Mouse (Mus musculus) adrenal gland, postnatal 10 days (tissue): ENCODE data around the gene Celf5. TPM values are rescaled to one million over a fixed set of nuclear protein-coding genes. Genes with fewer than 3 reads are reported as not detected.

ENCODE experiments used
- DNase-seq: peaks from one replicate; pipeline ENCODE4 v3.0.0; 2021; ENCODE audit warnings: mixed read lengths
- total RNA-seq, 2 experiments: library from RNA; stranded (reverse); gene quantifications; 2 replicates each; pipeline ENCODE4 v1.2.3; 2021

Gene Celf5
- total RNA-seq, 2 experiments from 2014 or later = 0.84 to 2.2 TPM

DNA sequence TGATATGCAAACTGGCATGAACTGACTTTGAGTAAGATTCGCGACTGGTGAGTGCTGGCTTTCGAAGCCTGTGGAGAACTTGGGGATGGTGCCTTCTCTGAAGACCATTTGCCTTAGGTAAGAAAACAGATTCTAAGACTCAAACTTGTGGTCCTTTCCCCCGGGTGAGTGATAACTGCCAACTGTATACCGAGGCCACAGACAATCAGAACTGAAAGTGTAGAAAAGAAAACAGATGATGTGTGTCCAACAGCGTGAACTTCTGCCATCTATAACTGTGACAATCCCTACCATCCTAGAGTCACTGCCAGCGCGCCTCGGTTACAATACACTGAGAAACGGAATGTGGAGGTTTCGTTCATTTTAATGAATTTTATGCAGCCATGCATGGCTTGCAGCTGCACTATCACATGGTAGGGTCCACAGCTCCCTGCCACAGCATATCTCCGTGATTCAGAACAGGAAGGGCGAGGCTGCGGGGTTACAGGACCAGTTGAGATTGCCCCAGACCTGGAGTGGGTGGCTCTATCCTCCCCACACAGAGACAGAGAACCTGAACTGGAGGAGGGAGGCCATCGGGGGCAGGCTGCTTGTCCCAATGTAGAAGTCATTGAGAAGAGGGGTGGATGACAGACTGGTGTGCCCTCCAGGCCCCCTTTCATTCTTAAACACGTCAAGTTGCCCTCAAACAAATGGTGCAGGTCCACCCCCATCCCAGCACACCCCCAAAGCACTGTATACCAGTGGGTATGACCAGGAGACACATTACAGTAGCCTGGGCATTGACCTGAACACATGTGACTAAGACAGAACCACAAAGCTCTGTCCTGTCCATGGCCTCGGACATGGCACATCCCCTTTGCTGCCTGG is 15.1 kb upstream of the Celf5 start:
- no peak for DNase-seq

DNA sequence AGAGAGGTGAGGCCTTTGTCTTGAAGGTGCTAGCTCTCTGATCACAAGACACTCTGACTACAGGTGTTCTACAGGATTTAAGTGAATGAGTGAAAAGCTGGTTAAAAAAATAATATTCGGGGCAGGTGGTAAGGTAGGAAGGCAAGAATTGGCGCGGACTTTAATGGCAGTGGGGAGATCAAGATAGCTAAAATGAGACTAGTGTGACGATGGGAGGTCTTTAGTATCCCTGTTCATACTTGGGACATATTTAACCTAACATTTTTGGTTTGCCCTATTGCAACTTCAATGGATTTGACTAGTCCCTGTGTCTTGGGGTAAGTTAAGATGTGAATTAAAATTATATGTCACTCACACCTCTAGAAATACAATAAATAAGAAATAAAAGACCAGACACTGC is 14.5 kb upstream of the Celf5 start:
- DNase-seq = no peak

DNA sequence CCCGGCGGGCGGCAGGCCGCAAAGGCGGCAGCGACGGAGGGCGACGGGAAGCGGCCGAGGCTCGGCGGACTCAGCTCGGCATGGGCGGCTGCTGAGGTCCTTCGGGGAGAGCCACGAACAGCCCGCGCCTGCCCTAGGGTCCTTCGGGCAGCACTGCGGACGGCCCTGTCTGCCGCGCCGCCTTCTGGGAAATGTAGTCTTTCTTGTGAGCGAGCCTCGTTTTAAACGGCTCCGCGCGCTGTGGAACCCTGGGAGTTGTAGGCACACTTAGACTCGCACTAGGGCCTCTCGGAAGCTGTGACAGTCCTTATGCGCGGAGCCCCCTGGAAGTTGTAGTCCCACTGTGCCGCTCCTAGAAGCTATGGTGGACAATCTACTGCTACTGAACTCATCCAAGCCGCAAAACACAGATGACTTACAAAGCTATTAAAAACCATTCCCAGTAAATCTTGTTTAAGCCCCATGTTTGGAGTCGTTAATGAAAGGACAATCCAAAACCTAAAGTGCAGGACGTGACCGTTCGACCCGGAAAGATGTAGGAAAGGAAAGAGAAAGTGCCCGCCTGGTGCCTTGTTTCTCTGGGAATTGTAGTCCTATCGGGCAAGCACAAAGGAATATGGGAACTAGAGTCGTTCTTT is 13.9 kb upstream of the Celf5 start, which contains the start of gene Ncln:
TSS of gene Ncln (minus strand) at position 129 of the 638 bp plus-strand sequence.
- peak; percentile 98 for DNase-seq

DNA sequence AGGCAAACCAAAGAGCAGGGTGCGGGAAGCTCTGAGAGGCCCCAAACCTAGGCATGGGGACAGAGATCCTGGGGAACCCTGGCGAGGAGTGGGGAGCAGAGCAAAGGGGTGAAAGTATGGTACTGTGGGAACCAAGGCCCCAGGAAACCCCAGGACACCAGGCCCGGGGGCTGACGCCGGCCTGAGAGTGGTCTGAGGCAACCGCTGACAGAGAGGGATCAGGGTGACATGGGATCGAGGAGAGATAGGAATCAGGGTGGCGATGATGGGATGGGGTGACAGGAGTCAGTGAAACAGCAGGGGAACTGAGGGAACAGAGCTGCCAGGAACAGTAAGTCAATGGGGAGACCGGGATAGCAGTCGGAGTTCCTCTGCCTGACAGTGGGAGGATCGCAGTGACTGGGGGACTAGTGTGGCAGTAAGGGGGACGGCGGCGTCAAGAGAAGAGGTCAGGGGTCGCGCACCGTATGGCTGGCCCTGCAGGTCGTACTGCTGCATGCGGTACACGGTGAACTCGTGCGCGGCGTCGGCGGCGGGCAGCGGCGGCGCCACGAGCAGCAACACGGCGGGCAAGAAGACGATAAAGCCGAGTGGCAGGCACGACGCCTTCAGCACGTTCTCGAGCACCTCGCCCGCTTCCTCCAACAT is 13.2 kb upstream of the Celf5 start:
- DNase-seq = no peak

DNA sequence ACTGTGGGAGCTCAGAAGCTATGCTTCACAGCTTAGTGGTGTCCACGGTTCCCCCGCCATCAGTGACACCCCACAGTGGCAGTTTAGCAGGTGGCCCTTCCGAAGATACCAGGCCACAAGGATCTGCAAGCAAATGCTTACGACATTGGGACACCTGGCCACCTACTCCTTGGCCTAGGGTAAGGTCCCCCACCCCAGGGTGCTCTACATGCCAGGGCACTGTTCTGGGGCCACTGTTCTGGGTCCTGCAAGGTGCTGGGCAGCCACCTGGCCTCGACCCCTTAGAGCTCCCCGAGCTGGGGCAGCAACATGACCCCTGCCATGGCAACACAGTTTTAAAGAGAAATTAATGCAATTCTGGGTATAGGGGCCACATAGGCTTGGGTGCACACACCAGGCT is 12.6 kb upstream of the Celf5 start:
- DNase-seq = no peak

DNA sequence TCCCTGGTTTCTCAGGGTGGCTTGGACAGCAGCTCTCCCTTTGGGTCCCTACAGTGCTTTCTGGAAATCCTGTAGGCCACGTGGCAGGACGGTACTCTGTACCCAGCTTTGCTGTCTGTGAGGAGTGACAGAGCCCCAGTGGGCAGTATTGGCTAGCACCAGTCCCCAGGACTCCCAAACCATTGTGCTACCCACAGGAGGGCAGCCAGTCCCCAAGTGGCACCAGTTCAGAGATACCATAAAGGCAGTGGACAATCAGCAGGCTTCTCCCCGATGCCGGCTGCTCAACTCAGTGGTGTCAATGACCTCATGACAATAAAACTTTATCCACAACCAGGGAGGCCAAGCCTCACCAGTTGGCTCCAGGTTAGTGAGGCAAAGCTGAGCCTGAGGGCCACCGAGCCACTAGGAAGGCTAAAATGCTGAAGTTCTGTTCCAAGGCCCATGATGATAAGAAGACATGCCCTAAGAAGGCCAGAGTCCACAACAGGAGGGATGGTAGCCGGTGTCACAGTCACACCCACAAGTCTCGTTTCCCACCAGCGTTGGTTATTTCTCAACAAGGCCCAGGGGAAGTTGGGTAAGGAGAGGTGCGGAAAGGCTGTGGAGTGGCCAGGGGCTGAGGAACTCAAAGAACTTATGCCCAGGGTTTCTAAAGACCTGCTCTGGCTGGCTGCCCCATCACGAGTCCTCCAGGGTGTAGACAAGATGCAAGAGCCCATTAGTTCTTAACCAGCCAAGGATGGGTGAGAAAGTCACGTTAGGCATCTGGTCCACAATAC is 11.9 kb upstream of the Celf5 start:
- DNase-seq = no peak

DNA sequence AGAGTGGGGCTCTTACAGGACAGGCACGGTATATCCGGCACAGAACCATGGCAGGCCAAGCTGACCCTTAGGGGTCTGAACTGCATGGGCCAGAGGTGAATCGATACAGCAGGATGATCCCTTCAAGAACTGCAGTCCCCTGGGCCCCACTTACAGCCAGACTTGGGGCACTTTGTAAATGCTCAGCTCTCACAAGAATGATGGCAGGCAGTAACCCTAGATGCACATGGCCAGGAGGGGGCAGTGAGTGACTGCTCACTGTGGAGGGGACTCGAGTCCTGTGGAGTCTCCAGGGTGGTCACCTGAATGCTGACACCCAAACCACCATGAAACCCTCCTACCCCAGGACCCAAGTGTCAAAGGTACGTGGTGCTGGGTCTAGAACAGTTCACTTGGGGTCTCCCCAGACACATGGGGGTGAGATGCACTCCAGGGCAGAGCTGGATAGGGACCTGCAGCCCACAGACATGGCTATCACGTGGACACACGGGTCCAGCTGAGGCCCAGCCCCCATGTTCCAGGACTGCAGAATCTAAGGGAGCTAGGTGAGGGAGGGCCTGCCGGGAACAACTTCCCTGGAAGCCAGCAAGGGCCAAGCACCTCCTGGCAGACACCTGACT is 11.2 kb upstream of the Celf5 start:
- DNase-seq = no peak

DNA sequence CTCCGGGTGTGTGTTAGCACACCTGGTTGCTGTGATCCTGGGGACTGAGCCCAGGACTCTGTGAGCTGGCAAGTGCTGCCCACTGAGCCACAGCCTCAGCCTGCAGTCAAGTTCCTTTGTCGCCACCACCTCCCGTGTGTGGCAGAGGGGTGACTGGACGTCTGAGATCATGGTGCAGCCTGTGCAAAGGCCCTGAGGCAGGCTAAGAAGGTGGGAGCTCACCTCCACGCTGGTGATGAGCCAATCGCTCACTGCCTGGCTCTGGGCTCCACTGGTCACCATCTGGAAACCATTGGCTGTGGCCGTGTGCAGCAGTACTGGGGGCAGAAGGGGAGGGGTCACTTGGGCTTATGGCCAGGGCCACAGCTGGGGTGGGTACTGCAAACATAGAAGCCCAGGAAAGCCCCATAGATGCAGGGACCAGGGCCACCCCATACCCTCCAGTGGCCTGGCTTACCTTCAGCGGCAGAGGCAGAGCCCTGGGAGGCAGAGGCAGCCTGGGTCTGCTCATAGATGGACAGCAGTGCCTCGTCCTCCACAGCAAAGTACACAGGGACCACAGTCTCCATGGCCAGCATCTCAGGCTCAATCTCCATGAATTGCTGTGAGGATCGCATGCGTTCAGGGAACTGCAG is 10.2 kb upstream of the Celf5 start:
- DNase-seq = no peak

DNA sequence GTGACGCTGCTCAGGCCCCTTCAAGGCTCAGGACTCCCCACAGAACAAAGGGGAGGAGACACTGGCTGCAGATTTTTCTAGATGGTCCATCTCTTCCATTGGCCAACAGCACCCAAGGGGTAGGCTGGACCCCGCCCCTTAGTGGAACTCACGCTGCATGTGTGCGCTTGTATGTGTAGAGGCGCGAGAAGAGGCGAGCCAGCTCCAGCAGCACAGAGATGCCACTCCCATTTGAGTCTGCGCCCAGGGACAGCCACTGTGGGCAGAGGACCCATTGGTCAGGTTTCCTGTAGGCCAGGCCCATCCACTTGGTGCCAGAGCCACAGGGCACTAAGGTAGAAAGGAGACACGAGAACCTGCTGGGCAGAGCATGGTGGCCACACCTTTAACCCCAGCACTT is 8.5 kb upstream of the Celf5 start:
- no peak for DNase-seq

DNA sequence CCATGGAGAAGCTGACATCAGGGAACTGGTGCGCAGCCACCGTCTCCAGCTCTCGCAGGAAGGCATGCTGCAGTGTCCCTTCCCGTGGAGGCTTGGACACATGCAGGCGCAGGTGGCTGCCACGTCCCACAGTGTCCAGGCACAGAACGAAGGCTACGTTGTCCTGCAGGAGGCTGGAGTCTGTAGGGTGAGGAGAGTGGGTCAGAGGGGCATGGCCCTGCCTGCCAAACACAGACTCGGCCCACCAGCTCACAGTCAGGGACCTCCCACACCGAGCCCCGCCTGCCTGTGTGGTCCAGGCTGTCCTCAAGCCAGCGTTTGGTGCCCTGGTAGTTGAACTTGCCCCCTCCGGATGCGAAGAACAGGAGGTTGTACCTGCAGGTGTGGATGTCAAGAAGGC is 7.4 kb upstream of the Celf5 start:
- no peak for DNase-seq

DNA sequence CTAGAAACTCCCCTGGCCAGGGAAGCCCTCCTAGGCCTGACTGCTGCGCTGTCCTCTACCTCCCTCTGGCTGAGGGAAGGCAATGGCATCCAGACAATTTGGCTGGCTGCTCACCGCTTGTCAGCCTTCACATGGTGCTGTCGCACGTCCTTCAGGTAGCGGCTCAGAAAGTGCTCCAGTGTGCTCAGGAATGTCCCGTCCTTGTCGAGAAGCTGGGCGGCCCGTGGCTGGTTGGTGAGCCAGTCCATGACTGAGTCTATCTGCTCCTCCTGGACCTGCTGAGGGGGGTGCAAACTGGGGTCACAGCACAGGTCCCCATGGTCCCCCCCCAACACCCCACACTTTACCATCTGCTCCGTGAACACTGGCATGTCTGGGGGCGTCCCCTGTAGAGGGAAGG is 5.6 kb upstream of the Celf5 start:
- DNase-seq = no peak

DNA sequence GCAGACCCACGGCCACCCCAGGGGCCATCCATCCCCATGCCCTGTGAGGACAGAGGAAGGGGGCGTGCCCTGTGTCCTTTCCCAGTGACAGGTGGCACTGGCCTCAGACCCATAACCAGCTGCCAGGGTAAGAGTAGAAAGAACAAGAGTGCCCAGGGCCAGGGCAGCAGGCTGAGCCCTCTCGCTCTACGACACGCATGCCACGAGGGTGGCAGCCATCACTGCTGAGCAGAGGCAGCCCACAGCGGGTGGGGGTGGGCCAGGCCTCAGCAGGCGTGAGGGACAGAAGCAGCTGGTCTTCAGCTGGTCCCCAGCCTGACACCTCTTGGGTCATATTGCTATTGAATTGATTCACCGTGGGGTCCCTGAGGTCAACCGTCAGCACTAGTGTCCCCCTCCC is 4.0 kb upstream of the Celf5 start:
- DNase-seq = no peak

DNA sequence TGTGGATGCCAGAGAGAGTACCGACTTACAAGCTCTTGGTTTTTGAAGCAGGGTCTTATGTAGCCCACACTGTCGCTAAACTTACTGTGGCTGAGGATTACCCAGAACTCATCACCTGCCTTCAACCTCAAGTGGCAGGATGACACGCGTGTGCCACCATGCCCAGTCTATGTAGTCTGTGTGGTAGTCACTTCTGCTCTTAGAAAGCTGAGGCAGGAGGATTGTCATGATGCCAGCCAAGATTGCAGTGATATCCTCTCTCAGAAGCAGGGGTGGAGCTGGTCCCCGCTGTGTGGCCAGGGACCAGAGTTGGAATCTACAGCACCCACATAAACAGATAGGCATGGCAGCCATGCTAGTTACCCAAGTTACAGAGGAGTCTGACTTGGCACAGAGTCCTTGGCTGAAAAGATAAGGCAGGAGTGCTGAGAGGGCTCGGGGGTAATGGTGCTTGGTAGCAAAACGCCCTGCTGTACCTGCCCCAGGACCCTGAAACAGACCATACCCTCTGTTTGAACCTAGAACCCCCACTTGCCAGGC is 3.0 kb upstream of the Celf5 start:
- DNase-seq = no peak

DNA sequence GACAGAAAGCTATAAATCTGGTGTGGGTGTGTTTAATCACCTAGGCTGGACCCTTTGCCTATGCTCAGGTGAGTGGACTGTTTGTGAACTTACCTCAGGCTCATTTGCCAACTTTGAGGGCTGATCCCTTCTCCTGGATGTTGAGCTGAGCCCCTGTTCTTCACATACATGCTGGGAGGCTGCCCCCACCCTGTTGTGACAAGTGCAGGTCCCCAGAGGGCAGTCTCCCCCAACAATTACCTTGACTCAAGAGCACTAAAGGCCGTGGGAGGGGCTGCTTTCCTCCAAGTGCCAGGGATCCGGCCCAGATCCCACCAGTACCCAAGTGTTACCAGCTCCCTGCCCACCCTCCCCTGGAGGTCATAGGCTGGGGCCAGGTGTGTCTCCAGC is 2.5 kb upstream of the Celf5 start:
- DNase-seq = no peak

DNA sequence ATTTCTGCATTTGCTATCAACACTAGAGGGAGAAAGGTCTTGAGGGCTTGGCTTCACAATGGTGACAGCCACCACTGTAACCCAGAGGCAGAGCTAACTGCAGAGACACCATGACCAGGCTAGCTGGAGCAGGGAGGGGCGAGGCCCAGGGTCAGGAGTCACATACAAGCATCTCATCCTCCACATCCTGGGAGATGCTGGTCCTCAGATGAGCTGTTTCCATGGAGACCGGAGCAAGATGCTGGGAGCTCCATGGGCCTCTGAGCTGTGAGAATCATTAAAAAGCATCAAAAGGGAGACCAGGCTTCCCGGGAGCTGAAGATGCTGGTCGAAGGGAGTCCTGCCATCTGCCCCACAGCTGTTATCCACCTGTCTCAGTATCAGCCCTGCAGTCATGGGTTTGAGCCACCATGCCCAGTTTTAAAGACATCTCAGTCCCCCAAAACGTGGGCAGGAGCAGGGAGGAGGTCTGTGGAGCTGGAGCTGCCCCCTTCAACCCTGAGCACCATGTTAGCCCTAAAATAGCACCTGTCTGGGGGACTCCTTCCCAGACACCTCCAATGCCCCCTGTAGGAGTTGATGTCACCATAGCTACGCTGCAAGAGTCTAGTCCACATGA is 2.0 kb upstream of the Celf5 start:
- no peak for DNase-seq

DNA sequence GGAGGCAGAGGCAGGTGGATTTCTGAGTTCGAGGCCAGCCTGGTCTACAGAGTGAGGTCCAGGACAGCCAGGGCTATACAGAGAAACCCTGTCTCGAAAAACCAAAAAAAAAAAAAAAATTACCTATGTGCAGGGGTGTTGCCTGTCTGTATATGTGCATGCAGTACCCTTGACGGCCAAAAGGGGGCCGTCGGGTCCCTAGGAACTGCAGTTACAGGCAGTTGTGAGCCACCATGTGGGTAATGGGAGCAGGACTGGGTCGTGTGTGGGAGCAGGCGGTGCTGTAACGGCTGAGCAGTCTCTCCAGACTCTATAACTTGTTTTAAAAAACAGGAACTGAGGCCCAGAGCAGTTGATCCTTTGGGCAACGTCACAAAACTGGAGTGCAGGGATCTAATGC is 1.5 kb upstream of the Celf5 start:
- no peak for DNase-seq

DNA sequence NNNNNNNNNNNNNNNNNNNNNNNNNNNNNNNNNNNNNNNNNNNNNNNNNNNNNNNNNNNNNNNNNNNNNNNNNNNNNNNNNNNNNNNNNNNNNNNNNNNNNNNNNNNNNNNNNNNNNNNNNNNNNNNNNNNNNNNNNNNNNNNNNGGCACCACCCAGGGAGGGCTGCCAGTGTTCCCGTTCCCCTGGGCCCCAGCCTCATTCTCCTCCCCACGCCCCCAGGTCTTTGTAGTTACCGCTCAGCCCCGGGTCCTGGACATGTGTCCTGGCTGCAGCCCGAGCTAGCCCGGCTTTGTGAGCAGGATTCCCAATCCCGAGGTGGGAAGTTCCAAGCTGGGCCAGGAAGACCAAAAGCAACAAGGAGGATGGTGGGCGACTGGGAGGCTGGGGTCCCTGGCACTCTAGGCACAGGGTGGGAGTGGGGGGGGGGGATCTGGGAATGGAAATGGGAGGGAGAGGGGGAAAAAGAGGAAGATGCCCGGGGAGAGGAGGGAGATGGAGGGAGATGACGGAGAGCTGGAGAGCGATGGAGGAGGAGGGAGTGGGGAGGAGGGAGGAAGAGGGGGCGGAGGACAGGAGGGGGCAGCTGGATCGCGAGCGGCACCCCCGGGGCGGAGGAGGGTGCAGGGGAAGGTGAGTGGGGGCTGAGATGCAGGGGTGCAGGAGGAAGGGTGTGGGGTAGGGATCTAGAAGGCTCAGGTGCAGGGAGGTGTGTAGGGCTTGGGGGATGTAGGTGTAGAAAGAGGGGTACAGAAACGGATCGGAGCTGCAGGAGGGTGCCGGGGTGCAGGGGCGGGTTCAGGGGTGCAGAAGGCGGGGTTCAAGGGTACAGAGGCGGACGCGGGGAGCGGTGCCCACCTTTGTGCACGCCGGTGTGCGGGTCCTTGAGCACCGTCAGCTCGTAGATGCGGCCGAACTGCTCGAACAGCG is 640 bp downstream of the Celf5 start:
- no peak for DNase-seq

DNA sequence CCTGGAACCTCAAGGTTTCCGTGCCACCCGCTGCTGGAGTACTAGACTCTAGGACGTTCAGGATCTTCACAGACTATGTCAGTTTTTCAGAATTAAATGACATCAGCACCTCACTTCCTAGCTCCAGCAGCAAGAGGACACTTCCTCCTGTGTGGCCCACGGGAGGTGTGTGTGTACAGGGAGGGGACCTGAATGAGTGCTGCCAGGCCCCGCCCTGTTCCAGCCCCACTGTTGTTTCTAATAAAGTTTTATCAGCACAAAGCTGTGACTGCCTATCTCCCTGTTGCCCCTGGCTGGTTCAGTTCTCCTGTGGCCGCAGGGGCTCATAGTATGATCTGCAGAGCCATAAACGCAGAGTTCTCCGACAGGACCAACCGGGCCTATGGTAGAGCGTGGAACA is 8.0 kb downstream of the Celf5 start:
- no peak for DNase-seq

DNA sequence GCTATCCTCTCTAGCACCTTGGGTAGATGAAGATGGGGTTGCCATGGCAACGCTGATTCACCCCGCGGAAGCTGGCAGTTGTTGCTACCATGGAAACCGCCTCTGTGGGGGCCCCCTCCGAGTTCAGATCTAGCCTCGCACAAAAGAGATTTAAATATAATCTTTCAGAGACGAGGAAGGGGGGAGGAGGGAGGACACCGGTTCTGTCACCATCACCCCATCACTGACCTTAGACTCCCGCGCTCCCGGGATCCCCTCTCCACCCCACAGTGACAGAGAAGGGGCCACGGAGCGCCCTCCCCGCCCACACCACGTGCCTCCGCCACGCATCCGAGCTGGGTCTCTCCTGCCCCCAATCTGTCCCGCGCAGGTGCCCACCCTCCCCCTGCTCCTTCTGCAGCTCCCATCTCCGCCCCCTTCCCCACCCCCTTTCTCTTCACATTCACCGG is 9.5 kb downstream of the Celf5 start:
- DNase-seq = no peak
